Mouse (Mus musculus) mature B cell (primary cell): ENCODE measurements around the gene Cyb5r3.

Source experiments
- in situ Hi-C: fragments of 300-500 bp; cut with MboI; formaldehyde crosslinking; loops from 2 replicates; pipeline ENCODE4 v1.14.3; 2019

Gene Cyb5r3

GRCm38 (mm10) chr15:83172492-83173429 lies at the start of gene Cyb5r3:
TSS of gene Cyb5r3 (minus strand) at chr15:83172592.
- in situ Hi-C loops = no loop called here

DNA sequence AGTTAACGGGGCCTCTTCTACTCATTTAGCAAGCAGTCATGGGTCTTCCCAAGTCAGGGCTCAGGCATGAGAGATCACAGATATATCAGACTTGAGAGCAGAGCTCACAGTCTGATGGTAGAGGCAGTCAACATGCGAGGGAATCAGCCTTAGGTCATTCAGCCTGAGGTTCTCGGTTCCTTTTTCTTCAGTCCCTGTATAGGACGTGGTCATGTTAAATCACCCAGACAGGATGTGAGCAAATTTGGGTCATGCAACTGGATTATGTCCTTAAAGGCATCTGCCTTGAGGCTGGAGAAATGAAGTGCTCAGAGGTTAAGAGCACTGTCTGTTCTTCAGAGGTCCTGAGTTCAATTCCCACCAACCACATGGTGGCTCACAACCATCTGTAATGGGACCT lies 49.3 kb upstream of the Cyb5r3 start:
- in situ Hi-C loops = no loop called here

GRCm38 (mm10) chr15:83220368-83221013 lies 48.1 kb upstream of the Cyb5r3 start:
- in situ Hi-C loops = no loop called here

- in situ Hi-C loops = no loop called here
Measured at GRCm38 (mm10) chr15:83215322-83216216, 43.2 kb upstream of the Cyb5r3 start.

- in situ Hi-C loops = no loop called here
Measured at GRCm38 (mm10) chr15:83210229-83210628, 37.8 kb upstream of the Cyb5r3 start.

DNA sequence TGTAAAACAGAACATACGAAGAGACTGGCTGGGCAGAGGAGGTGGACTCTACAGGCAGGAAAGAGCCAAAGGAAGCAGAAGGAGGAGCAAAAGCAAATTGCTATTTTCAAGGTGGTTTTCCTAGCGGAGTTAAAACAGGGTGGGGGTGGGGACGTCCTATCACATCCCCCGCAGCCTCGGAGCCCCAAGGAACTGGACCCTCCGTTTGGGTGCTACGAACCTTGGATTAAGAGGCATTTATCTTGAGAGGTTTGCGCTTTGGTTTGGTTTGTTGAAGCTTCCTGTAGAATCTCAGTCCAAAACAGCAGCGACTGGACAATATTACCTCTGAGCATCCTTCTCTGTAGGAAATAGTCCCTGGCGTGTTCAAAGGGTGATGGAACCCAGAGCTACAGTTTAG lies 37.3 kb upstream of the Cyb5r3 start:
- in situ Hi-C loops = no loop called here

DNA sequence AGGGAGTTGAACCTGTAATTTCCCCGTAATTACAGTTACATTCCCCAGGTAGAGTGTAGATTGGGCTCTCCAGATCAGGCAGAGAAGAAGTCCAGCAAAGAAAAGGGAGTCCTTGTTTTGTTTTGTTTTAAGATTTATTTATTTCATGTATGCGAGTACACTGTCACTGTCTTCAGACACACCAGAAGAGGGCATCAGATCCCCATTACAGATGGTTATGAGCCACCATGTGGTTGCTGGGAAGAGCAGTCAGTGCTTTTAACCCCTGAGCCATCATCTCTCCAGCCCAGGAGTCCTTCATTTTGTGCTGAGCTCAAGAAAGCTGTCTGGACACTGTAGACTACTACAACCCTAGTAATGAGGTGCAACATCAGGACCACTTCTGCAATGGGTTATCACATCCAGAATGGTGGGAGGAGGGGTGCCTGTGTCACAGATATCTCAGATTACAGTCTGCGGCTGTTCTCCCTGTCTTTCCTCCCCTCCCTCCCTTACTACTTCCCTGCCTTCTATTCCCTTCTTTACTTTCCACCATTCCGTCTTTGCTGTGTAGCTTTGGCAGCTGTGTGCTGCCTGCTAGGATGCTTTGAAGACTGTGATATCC lies 36.8 kb upstream of the Cyb5r3 start:
- in situ Hi-C loops = no loop called here

DNA sequence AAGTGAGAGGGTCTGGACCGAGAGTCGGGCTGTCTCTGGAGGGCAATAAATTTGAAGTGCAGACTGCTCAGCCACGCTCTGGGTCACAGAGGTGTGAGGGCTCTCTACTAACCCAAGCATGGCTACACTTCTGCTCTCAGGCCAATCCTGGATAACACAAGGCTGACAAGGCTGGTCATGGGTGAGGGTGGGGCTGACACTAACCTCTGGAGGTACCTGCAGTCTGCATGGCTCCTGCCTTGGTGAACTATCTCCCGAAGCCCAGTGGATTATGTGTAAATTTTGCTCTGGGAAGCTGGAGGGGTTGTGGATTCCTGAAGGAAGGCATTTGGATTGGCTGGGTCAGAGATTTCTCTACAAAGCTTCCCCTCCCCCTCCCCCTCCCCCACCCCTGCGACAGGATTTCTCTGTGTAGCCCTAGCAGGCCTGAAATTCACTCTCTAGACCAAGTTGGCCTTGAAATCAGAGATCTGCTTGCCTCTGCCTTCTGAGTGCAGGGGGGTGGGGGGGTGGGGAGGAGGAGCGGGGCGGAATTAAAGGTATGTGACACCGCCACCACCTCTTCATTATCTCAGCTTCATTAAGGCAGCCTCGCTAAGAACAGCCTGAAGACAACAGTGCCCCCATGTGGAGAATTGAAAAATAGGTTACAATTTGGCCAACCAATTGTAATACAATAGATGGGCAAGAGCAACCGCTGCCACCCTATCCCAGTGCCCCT lies 32.5 kb upstream of the Cyb5r3 start:
- in situ Hi-C loops = no loop called here

DNA sequence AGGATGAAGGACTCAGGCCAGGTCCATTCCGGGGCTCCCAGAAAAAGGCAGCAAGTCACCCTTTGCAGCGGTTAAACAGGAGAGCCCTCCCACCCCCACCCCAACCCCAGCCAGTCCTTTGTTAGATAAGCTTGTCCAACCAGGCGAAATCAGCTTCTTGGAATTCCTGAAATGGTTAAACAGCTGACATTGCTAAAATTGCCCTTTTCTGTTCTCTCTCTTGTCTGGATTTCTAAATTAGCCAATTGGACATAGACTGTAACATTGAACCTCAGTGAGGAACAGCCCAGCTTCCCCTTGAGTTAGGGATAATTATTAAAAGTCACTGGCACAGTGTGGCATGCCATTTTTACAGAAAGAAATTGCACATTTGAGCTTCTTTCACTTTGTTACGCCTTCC lies 30.0 kb upstream of the Cyb5r3 start:
- in situ Hi-C loops = no loop called here

GRCm38 (mm10) chr15:83193413-83193812 lies 21.0 kb upstream of the Cyb5r3 start:
- in situ Hi-C loops = no loop called here

GRCm38 (mm10) chr15:83182351-83182750 lies 10.0 kb upstream of the Cyb5r3 start:
- in situ Hi-C loops = no loop called here

DNA sequence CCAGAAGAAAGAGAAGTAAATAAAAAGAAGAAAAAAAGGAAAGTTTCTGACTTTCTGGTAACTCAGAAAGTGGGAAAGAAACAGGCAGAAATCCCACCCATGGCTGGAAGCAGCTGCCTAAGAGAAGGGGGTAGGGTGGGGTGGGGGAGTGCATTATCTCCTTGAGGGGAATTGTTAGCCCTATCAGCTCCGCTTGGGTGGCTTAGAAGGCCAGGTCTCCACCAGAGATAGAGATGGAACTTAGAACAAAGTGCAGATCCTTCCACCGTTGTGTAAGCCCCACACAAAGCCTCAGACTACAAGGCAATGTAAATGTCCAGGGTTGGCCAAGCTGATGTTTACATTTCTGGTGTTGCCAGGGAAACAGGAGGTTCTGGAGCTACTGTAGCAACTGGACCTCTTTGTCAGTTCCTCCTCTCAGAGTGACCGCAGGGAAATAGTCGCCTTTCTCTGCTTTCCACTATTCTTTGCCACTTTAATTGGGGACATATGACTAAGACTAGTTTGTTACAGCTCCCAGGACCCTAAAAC lies 9.5 kb upstream of the Cyb5r3 start:
- in situ Hi-C loops = no loop called here

DNA sequence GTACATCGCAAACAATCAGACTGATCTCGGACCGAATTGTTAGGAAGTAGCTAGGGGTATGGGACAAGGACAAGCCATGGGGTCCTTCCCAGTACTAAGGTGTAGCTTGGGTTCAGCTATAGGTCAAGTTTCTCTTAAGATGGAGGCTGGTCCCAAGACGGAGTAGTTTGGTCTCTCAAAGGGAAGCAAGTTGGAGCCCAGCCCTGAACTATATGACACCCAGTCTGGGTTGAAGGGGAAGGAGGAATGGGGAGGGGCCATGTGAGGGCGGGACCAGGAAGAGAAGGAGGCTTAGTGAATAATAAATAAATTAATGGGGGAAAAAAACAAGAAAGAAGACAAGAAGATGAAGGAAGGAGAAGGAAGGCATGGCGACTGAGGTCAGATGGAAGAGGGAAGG lies 7.6 kb upstream of the Cyb5r3 start:
- in situ Hi-C loops = no loop called here

DNA sequence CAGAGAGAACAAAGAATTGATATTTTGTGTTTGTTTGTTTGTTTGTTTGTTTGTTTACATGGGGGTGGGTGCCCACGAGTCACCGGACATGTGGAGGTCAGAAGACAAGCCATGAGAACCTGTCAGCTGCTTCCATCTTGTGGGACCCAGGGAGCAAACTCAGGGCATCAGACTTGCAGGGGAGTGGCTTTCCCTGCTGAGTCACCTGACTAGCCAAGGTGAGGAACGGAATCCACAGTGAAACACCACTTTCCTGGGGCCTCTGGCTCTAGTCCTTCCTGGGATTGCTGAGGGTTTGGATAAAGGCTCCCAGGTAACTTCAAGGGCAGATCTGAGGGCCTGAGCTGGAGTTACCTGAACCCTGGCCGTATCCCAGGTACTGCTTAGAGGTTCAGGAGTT lies 4.3 kb upstream of the Cyb5r3 start:
- in situ Hi-C loops = no loop called here

GRCm38 (mm10) chr15:83173914-83174884 lies 1.8 kb upstream of the Cyb5r3 start:
- in situ Hi-C loops = no loop called here

DNA sequence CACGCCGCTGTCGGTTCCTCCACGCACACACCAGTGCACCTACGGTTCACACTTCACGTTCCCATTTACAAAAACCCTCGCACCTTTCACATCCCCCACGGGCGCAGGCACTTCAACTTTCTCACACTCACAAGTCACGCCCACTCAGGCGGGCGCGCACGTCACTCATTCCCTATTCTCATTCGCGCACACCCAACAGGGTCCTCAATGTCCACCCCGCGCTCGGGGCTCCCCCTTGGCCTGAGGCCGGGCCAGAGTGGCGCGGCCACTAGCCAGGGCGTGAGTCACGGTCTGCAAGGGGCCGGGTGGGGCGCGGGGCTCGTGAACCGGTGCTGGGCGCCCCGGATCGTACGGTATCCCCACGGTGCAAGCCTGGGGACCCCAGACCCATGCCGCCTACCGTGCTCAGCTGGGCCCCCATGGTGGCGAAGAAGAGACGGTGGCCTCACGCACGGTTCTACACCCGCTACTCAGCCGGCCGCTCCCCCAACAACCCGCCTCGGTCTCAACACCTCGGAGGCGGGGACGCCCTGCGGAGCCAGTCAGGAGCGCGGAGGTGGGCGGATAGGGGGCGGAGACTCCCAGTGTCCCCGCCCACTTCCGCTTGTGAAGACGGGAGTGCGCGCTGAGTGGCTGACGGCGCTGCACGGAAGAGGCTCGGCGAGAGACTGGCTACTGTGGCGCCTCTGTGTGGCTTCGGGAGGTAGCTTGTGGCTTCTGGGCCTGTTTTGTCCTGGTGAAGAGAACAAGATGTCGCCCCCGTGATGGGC lies 495 bp downstream of the Cyb5r3 start:
- in situ Hi-C loops = no loop called here

- in situ Hi-C loops = no loop called here
Measured at GRCm38 (mm10) chr15:83170956-83171659, 1.3 kb downstream of the Cyb5r3 start.
